Mouse (Mus musculus) ovary, postnatal 36 days (tissue): ENCODE results near the gene Tead2.
A peak's percentile ranks its signal among the peaks of the same experiment; 100 is the strongest.

Source experiments
- DNase-seq: peaks from one replicate; pipeline ENCODE4 v3.0.0; 2022; ENCODE audit warnings: low spot score, mixed read lengths

Tead2 gene

GRCm38 (mm10) chr7:45229046-45229445, 13.5 kb downstream of the Tead2 start:
- no peak for DNase-seq

- no peak for DNase-seq
Observed at GRCm38 (mm10) chr7:45229459-45230203, 14.1 kb downstream of the Tead2 start.

GRCm38 (mm10) chr7:45231192-45231591, 15.6 kb downstream of the Tead2 start:
- no peak for DNase-seq

- no peak for DNase-seq
Observed at GRCm38 (mm10) chr7:45231941-45232340, 16.4 kb downstream of the Tead2 start.

- no peak for DNase-seq
Observed at GRCm38 (mm10) chr7:45232716-45233465, 17.3 kb downstream of the Tead2 start.

- no peak for DNase-seq
Observed at GRCm38 (mm10) chr7:45233580-45234332, 18.2 kb downstream of the Tead2 start.

- DNase-seq = no peak
Observed at GRCm38 (mm10) chr7:45234333-45234841, 18.8 kb downstream of the Tead2 start.

- DNase-seq = peak; percentile 25
Observed at GRCm38 (mm10) chr7:45234922-45235571, 19.5 kb downstream of the Tead2 start.

GRCm38 (mm10) chr7:45235656-45236180, 20.2 kb downstream of the Tead2 start:
- no peak for DNase-seq

- DNase-seq = no peak
Observed at GRCm38 (mm10) chr7:45237747-45238699, 22.5 kb downstream of the Tead2 start.

GRCm38 (mm10) chr7:45238723-45239496, 23.4 kb downstream of the Tead2 start, which contains the start of gene Cd37:
Gene Cd37, minus strand, starts transcription at chr7:45239115.
- no peak for DNase-seq

- no peak for DNase-seq
Observed at GRCm38 (mm10) chr7:45240109-45240508, 24.6 kb downstream of the Tead2 start.

- DNase-seq = peak; percentile 54
Observed at GRCm38 (mm10) chr7:45240633-45241388, 25.3 kb downstream of the Tead2 start, which contains the start of gene Slc6a16. Gene Slc6a16, plus strand, starts transcription at chr7:45241085.

GRCm38 (mm10) chr7:45241389-45241749, 25.8 kb downstream of the Tead2 start:
- DNase-seq = no peak

GRCm38 (mm10) chr7:45247666-45248065, 32.1 kb downstream of the Tead2 start:
- DNase-seq = no peak

- no peak for DNase-seq
Observed at GRCm38 (mm10) chr7:45253806-45254205, 38.3 kb downstream of the Tead2 start.

- DNase-seq = peak; percentile 21
Observed at GRCm38 (mm10) chr7:45255822-45256221, 40.3 kb downstream of the Tead2 start.

- peak; percentile 0 for DNase-seq
Observed at GRCm38 (mm10) chr7:45257063-45257840, 41.7 kb downstream of the Tead2 start.
